Mouse (Mus musculus): ENCODE data around the gene Amd1.

Gene Amd1

GRCm38 (mm10) chr10:40301181-40302075, 558 bp downstream of the Amd1 start:
- peak; percentile 40 for DNase-seq

- DNase-seq = peak; percentile 86
Observed at GRCm38 (mm10) chr10:40300648-40301171, 1.3 kb downstream of the Amd1 start.

GRCm38 (mm10) chr10:40292640-40293039, 9.3 kb downstream of the Amd1 start:
- DNase-seq = no peak

- DNase-seq = no peak
Observed at GRCm38 (mm10) chr10:40286767-40287166, 15.2 kb downstream of the Amd1 start.

DNA sequence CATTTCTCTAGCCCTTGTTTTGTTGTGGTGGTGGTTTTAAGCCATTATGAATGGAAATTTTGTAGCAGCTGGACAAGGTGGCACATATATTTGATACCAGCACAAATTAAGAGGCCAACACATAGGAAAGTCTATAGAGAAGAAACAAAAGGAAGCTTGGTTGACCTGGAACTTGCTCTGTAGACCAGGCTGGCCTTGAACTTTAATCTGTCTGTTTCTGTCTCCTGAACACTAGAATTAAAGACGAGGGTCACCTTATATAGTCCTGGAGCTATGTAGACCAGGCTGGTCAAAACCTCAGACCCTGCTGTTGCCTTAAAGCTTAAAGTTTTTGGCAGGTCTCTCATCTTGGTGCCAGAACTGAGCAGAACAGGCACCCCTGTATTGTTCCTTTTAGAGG, 16.4 kb downstream of the Amd1 start:
- no peak for DNase-seq

DNA sequence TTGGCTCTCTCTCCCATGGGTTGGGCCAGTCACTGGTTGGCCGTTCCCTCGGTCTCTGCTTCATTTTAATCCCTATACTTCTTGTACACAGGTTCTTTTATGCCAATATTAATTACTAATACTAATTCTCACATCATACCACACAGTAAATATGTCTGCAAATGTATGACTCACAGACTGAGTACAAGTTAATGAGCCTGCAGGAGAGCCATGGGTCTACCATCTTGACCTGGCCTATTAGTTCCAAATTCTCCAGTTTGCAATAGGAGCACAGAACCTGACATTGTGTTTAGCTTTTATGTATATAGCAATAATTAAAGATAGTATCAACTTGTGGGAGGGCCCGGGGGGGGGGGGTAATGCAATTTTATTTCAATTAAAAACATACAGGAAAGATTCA, 17.0 kb downstream of the Amd1 start:
- no peak for DNase-seq

- DNase-seq = no peak
Observed at GRCm38 (mm10) chr10:40284179-40284831, 17.7 kb downstream of the Amd1 start.

DNA sequence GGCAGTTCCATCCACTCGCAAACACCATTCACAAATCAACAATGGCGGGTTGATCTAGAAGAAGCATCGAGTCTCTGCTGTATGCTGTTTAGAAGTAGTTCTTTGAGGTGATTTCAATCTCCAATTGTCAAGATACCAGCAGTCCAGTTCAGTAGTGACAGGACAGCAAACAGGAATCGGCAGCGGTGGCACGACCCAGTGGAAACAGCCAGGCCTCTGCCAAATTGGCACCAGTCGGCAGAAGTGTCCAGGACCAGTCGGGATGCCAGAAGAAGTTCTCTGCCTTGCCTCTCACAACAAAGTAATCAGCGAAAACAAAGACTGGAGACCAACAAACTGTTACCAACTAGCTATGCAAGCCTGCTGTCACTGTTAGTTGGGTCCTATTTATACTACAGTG, 18.4 kb downstream of the Amd1 start:
- no peak for DNase-seq

DNA sequence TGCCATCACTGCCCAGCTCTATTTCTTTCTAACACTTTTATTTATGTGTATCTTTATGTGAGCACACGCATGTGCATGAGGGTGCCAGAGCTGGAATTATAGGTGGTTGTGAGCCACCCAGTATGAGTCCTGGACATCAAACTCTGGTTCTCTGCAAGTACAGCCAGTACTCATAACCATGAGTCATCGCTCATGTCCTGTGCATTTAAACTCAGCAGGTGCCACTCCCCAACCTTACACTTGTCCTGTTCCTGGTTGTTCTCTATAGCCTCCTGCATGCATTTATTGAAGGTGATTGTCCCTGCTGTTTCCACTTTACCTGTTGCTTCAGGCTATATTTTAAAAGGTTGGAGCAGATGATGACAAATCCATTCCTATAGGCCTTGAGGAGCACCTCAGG, 20.4 kb downstream of the Amd1 start:
- DNase-seq = no peak

- no peak for DNase-seq
Observed at GRCm38 (mm10) chr10:40278317-40278716, 23.7 kb downstream of the Amd1 start.

- DNase-seq = no peak
Observed at GRCm38 (mm10) chr10:40275991-40276390, 26.0 kb downstream of the Amd1 start.

- no peak for DNase-seq
Observed at GRCm38 (mm10) chr10:40273938-40274337, 28.0 kb downstream of the Amd1 start.

DNA sequence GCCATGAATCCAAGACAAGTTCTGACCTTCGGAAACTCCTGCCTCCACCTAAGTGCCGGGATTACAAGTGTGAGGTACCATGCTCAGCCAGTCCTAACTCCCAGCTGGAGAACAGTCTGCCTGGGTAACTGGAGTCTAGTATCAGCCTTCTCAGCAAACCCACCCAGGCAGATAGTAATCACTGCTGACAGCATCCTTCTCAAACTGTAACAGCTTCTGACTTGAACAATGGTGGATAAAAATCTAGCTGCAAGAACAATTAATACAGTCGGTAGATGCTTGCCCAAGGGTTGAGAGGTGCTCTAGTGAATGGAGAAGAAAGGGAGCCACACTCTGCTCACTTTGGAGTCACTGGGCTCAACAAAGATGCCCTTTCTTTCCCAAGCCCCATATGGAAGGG, 30.8 kb downstream of the Amd1 start:
- no peak for DNase-seq

- DNase-seq = no peak
Observed at GRCm38 (mm10) chr10:40264920-40265319, 37.1 kb downstream of the Amd1 start.

GRCm38 (mm10) chr10:40263691-40264090, 38.3 kb downstream of the Amd1 start:
- peak; percentile 63 for DNase-seq

- no peak for DNase-seq
Observed at GRCm38 (mm10) chr10:40262200-40262599, 39.8 kb downstream of the Amd1 start.

DNA sequence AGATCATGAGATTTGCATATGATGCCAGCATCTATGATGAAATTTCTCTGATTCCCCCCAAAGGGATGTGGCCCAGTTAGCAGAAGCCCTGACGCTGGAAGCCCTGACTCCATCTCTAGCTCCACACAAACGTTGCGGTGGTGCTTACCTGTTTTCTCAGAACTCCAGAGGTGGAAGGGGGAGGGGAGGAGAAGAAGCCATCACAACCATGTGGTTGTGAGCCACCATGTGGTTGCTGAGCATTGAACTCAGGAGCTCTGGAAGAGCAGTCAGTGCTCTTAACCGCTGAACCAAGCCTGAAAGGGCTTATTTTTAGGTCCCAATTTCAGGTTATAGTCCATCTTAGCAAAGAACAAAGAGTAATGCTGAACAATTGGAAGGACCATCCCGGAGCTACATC, 41.7 kb downstream of the Amd1 start:
- no peak for DNase-seq

GRCm38 (mm10) chr10:40259542-40259941, 42.4 kb downstream of the Amd1 start:
- DNase-seq = no peak

- peak; percentile 25 for DNase-seq
Observed at GRCm38 (mm10) chr10:40258976-40259375, 43.0 kb downstream of the Amd1 start.

DNA sequence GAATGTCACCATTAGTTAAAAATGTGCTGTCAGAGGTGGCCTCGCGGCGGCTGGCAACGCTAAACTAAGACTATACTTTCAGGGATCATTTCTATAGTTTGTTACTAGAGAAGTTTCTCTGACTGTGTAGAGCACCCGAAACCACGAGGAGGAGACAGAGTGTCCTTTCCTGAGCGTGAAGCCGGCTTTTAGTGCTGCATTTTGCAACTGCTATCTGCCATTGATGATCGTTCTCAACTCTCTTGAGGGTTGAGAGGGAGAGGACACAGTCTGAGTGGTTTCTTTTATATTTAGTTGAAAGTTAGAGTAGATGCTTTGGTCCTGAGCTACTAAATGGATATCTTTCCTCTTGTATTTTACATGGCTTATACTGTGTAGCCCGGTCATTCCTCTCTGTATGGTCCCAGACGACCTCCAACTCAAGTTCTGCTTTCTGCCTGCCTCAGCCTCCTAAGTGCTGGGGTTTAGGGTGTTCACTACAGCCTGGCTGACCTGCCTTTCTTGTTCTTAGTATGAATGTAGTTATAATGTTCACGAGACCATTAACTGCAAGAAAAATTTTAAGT, 43.5 kb downstream of the Amd1 start:
- DNase-seq = peak; percentile 56

DNA sequence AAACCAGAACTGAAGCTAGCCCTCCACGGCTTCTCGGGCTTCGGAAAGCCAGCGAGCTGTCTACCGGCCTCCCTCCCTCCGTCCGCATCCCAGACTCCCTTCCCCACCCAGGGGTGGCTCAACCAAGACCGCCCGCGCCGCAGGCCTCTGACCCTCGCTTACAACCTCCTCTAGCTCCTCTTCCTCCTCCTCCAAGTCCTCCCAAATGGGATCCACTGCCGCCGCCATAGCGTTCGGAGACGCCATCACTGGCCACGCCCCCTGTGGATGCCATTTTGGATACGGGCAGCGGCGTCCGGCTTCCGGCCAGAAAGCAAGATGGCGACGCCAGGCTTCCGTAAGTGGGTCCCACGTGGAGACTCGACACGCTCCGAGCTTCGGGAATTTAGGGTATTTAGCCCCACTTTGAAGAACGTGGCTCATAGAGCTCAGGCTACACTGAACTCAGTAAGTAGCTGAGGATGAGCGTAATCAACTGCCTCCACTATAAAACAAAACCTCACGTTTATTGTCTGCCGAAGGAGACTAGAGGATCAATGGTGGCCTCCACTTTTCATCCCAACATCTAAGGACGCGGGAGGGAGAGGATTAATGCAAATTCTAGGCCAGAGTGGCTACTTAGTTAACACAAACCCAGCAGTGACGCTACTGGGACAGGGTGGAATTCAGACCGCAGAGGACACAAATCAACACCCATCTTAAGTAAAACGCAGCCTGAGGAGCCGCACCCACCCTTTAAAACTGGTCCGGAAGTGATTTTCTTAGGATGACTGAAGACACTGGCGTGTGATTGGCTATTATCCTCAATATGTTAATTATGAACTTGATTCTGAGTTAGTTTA, 44.4 kb downstream of the Amd1 start, which contains the start of gene Gtf3c6:
Gtf3c6 (minus strand) TSS at position 695 of the 842 bp plus-strand sequence.
- DNase-seq = peak; percentile 88

DNA sequence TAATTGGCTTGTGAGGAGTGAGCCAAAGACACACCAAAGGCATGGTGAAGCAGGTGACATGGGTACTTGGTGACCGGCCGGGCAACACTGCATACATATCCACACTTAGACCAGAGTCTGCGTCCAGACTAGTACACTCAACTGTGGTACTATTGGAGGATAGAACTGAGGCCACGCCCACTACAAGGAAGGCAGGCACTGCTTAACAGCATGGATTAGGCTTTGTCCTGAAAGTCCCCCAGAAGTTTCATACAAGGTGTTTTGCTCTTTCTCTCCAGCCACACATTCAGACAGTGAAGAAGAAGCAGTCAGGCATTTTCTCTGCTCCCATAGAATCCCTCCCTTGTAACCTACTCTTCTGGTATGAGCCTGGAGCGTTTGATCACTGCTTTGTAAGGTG, 45.3 kb downstream of the Amd1 start:
- peak; percentile 75 for DNase-seq

GRCm38 (mm10) chr10:40250969-40251368, 51.0 kb downstream of the Amd1 start:
- DNase-seq = no peak

Data from kidney, adult 11 months (tissue).